Mouse (Mus musculus) left cerebral cortex, postnatal 36 days (tissue): ENCODE results near the gene Isg15. TPM values are rescaled to one million over a fixed set of nuclear protein-coding genes. Genes with fewer than 3 reads are reported as not detected.
"Not testable (repeated sequence)": the region's sequence is repeated elsewhere in the genome, so short reads cannot be mapped to it uniquely, and the experiment has no call there.

Source experiments
- DNase-seq, 2 experiments: peaks; one replicate each; pipeline ENCODE4 v3.0.0; 2021 to 2022; ENCODE audit warnings: low spot score in 2 of 2, mixed read lengths in 1 of 2
- intact Hi-C: fragments of 180-260 bp; cut with DNase I; formaldehyde crosslinking; loops from one replicate; pipeline ENCODE4 v1.15.1; 2025
- microRNA-seq: library from miRNA; unstranded; fragments of <30 nt; microRNA quantifications from one replicate; pipeline ENCODE4 v1.2.0, GENCODE M21; 2022
- total RNA-seq, 2 experiments: library from RNA; stranded (reverse); gene quantifications; 2 replicates each; pipeline ENCODE4 v1.2.3; 2021

Gene Isg15
- total RNA-seq, 2 experiments from 2014 or later: 1.5 to 1.9 TPM

DNA sequence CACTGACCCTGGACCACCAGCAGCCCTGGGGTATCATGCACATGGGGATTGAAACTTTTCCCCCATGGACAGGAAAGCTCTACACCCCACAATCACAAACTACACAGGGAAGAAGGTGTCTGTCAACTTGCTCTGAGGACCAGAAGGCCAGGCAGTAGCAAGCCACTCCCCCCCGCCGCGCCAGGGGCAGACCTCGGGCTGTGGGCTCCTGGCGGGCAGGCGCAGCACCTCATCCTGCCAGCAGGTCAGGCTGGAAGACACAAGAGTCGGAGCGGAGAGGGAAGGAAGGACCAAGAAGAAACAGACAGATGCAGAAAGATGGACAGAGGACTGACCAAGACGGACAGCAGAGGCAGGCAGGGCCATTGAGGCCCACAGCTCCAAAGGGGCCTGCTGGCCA, 23.0 kb downstream of the Isg15 start:
- intact Hi-C loops: no loop called here

DNA sequence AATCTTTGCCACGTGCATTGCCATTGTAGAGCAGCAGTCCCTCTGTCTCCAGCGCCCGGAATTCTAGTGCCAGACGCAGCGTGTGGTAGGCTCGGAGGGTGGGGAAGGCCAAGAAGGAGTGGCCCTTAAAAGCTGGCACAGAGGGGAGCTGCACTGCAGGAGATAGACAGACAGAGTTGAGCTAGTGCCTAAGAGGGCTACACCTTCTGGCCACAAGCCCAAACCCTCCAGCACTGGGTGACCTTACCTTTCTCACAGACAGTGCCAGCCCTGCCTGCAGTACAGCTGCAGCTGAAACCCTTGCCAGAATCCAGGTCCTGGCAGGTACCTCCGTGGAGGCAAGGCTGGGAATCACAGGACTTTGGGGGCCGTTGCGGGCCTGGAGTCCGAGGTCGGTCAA, 28.8 kb downstream of the Isg15 start:
- peak in 1 of 2 experiments; percentile 2 for DNase-seq
- intact Hi-C loops: no loop called here

More for the DNA sequence above, 23.0 kb downstream of the Isg15 start:
- DNase-seq: no peak

DNA sequence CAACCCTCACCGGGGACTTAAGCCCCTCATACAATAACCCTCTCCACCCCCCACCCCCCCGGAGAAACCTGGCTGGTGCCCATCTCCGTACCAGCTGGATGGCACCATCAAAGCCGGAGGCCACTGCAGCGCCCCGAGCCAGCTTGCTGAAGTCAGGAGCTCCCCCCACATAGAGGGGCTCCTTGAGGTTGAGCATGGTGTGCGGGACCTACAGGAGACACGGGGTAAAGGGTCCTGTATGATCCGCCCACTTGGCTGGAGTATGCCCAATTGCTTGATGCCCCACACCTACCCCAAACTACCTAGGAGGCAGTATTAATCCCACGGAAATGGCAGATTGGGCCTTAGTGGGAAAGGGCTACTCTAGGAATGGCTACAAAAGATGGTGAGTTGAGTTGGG, 31.5 kb downstream of the Isg15 start:
- intact Hi-C loops: no loop called here
- peak in 1 of 2 experiments; percentile 2 for DNase-seq

DNA sequence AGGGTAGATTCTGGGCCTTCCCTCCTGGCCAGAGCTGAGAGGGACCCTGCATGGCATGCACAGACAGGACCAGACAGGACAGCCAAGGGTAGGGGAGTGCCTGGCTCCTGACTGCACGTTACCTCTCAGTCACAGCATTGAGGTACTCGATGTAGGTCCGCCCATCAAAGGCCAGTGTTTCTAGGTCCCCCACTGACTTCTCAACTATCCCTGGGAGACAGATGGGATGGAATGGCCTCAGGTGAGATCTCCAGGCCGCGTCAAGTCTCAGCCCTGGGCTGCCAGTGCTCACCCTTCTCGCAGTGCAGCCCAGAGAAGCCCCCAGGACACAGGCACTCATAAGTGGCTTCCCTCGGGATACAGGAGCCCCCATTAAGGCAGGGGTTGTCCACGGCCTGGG, 32.0 kb downstream of the Isg15 start:
- no peak for DNase-seq
- intact Hi-C loops: no loop called here

DNA sequence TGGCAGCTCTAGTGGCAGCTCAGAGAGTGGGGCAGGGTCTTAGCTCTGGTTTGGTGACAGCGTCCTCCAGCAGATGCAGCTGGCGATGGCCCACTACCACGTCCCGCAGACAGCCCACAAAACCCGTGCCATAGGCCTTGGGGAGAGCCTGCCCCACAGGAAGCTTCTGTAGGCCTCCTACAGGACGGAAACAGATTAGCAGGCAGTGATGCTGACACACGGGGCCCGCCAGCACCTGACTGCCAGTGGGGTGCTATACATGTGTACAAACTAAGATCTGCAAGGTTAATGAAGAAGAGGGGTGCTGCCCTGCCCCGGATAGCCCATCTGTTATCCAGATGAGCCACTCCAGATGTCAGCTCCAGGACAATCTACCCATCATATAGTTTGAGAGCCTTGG, 34.1 kb downstream of the Isg15 start:
- DNase-seq: peak in 1 of 2 experiments; percentile 3
- intact Hi-C loops: no loop called here

DNA sequence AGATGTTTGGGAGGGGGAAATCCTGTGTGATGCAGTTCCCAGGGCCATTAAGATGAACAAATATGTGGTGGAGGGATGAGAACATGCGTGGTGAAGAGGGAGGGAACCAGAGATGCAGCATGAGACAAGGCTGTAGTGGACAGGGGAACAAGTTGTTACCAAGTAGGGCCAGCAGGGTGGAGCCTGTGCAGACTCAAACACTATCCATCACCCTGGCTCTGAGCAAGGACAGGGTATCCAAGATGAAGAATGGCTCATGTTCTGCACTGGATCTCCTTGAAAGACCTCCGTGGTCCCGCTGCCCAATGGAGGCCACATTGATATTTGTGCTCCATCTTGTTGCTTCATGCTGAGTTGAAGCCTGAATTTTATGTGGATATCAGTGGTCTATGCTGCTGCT, 45.8 kb downstream of the Isg15 start:
- intact Hi-C loops: no loop called here
- DNase-seq: no peak

DNA sequence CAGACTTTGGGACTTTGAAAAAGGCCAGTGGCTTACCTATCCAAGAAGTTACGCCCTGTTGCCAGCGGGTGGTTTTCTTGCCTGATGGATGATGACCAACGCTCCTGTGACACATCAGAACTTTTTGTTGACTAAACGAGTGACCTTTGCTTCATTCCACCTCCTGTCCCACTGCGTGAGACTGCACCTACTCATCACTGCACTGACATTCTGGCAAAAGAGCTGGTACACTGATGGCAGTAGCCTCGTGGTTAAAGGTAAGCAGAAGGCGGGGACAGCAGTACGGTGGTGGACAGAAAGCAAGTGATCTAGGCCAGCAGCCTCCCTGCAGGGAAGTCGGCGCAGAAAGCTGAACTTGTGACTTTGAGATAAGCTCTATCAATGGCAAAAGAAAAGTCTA, 49.7 kb downstream of the Isg15 start:
- intact Hi-C loops, DNase-seq: not testable (repeated sequence)

Small RNAs within 50 kb of the gene (microRNA-seq; reads per million reads assigned to microRNA genes)
- 3.3 reads per million, percentile 7 among the genes with 10 or more reads in this experiment for gene Mir7658

Other genes starting within 250 kb of the Isg15 start
- gene C1qtnf12, start 238.5 kb downstream of the Isg15 start, total RNA-seq: 10 to 100 TPM; 18.1 to 19.5 TPM
- 10 to 100 TPM in 1 of 2 experiments, 1 to 10 TPM in 1; 9.9 to 11.1 TPM for gene B3galt6, start 208.2 kb downstream of the Isg15 start, total RNA-seq
- 100 to 1,000 TPM; 184 to 206 TPM for gene Sdf4, start 207.9 kb downstream of the Isg15 start, total RNA-seq
- gene Tnfrsf4, start 187.0 kb downstream of the Isg15 start, total RNA-seq: 1 to 10 TPM in 1 of 2 experiments, under 1 TPM in 1; 0.39 to 1.9 TPM
- gene Tnfrsf18, start 174.7 kb downstream of the Isg15 start, total RNA-seq: not detected
- gene Ttll10, start 141.4 kb downstream of the Isg15 start, total RNA-seq: not detected
- 10 to 100 TPM; 27.0 to 35.8 TPM for gene 9430015G10Rik, start 90.8 kb downstream of the Isg15 start, total RNA-seq
- gene Rnf223, start 70.3 kb downstream of the Isg15 start, total RNA-seq: 1 to 10 TPM in 1 of 2 experiments, under 1 TPM in 1; 0.84 to 1.1 TPM
- 100 to 1,000 TPM; 126 to 150 TPM for gene Agrn, start 3.3 kb downstream of the Isg15 start, total RNA-seq
- 1 to 10 TPM; 4.0 to 5.8 TPM for gene AW011738, start 2.5 kb upstream of the Isg15 start, total RNA-seq
- gene Perm1, start 15.1 kb upstream of the Isg15 start, total RNA-seq: under 1 TPM; 0.37 to 0.45 TPM
- gene Plekhn1, start 34.0 kb upstream of the Isg15 start, total RNA-seq: 10 to 100 TPM; 32.4 to 42.9 TPM
- 10 to 100 TPM; 64.4 to 68.0 TPM for gene Noc2l, start 35.2 kb upstream of the Isg15 start, total RNA-seq
- gene Samd11, start 54.8 kb upstream of the Isg15 start, total RNA-seq: 1 to 10 TPM; 3.9 to 4.7 TPM
- gene Vmn2r-ps159, start 130.3 kb upstream of the Isg15 start, total RNA-seq: not detected